Mouse (Mus musculus) G1E-ER4 (cell line): Measurements from ENCODE around the gene St3gal5. TPM values are rescaled to one million over a fixed set of nuclear protein-coding genes. Genes with fewer than 3 reads are reported as not detected.

Experiments
- GATA1 ChIP-seq: IDR thresholded peaks from one replicate; pipeline ENCODE4 v1.8.0; 2012; ENCODE audit warnings: low read length, inconsistent platforms
- polyA plus RNA-seq: library from polyadenylated mRNA; stranded (reverse); fragments of >175 nt; gene quantifications from 2 replicates; pipeline ENCODE4 v1.2.3, GENCODE M21; 2012

Gene St3gal5
- polyA plus RNA-seq, 1 experiment: 62.0 TPM

DNA sequence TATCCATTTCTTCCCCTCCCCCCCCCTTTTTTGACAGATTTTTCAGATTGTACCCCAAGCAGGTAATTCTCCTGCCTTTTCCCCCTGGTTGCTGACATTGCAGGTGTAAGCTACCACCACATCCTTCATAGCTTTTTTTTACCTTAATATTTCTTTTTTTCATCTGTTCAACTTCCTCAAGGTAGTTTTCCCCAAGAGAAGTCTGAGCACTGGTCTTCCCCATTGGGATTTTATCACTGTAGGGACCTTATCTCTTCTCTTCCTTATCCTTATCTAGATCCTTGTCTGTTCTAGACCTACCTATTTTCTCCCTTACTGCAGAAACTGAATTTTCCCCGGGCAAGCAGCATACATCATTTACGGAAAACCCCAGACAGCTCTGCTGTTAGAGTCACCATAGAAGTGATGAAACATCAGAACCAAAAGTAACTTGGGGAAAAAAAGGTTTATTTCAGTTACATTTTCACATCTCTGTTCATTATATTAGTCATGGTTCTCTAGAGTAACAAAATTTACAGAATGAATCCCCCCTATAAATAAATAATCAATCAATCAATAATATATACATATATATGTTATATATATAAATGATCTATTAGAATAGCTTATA is 15.8 kb downstream of the St3gal5 start:
- TF ChIP-seq GATA1: no peak

DNA sequence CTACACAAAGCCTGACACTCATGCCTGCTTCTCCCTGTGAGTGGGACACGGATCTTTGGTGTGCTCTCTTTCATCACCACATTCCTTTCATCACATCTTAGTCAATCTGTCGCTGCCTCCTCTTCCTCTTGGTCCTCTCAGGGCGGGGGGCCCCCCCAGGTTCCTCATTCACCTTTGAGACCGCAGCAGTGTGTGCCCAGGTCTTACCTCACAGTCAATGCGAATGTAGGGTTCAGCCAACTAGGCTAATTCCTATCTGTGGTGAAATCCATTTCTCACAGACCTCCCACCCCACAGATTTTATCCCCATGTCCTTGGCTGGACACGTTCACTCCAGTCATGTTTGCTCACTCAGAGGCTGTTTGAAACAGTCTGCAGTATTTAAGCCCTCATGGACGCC is 17.5 kb downstream of the St3gal5 start:
- TF ChIP-seq GATA1: no peak

DNA sequence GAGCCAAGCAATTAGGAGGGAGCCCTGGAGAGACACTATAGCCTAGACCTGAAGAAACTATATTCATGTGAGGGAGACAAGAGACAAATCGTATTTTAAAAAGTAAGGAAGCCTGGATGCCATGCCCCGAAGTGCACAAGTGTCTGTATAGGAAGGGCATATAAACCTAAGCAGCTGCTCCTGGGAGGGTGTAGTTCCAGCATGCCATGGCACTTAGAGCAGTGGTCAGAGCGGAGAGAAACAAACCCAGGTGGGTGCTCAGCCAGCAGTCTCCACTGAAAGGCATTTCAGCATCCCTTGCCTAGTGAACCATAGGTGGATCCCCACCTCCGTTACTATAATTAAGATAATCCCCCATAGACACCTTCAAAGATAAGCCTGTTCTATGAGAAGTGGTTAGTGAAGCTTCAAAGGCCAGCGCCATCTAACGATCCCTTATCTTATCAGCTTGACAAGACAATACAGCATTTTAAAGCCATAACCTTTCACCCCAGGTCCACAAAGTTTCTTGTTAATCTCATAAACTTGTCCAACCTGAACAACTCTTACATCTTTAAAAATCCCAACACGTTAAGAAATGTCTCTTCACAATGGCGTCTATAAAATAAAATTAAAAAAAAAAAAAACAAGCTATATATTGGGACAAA is 20.1 kb downstream of the St3gal5 start:
- no peak for TF ChIP-seq GATA1

DNA sequence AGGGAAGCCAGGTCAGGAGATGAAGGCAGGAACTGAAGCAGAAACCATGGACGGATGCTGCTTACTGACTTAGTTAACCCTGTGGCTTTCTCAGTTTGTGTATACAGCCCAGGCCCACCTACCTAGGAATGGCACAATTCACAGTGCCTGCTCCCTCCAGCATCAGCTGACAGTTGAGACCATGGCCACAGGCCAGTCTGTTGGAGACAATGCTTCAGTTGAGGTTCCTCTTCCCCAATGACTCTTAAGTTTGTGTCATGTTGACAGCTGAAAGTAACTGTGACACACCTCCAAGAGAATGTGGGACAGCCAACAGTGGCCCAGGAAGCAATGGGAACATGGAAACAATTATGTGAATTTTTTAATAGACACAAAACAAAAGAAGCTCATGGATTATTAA is 22.5 kb downstream of the St3gal5 start:
- TF ChIP-seq GATA1: no peak

DNA sequence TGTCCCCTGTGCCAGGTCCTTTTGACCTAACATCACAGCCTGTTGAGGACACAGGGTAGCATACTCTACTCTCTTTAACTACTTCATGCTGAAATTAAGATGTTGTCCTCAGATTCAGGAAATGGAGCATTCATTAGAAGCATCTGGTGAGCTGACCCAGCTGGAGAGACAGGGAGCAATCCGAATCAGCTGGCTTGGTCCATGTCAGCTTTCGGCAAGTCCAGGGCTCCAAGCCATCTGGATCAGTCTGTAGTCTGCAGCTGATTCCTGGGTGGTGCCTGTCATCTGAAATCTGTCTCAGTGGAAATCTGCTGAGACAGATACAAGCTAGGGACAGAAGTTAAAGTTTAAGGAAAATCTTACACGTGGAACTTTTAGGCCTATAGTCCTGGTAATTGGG is 23.9 kb downstream of the St3gal5 start:
- no peak for TF ChIP-seq GATA1

DNA sequence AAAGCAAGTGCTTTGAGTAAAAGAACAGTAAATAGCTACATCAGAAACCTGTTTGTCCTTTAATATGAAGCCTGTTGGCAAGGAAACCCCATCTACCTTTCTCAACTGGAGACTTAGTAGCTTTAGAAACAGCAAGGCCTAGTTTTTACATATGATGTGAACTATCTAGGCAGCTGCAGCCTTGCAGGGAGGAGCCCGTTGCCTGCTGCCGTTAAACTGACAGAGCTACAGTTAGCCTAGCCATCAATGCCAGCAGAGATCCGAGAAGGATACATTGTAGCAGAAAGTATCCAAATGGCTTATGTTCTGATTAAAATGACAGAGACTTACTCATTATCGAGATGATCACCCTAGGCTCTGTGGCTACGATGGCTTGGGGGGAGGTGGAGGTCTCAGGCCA is 25.1 kb downstream of the St3gal5 start:
- no peak for TF ChIP-seq GATA1

DNA sequence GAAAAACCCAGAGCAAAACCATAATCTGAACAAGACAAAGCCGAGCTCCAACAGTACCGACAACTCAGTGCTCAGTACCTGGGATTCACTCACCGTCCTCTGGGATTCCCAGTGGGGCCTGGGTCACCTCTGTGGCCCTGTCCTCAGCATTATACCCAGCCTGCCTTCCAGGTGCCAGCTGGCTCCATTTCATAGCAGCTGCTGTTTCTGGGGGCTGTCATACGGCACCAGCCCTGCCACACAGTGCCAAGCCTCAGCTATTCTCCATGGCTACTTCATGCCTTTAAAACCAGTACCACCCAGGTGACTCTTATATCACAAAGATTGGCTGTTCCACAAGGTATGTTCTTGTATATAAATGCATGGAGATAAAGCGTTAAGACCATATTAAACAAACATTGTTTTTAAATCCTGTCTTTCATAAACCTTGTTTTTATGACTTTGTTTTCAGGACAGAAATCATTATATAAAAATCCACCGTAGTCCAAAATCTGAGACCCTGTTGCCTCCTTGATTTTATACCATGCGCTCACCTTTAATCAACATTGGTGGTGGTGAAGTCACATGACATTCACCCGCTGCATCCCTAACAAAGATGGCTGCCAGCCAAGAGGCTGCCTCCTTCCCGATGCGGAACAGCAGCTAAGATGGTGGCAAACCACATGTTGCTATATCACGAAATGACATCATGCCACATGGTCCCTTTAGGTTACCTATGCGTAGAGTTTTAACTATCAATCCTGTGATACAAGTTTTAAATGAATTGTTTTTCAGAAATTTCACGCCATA is 27.1 kb downstream of the St3gal5 start:
- TF ChIP-seq GATA1: no peak

DNA sequence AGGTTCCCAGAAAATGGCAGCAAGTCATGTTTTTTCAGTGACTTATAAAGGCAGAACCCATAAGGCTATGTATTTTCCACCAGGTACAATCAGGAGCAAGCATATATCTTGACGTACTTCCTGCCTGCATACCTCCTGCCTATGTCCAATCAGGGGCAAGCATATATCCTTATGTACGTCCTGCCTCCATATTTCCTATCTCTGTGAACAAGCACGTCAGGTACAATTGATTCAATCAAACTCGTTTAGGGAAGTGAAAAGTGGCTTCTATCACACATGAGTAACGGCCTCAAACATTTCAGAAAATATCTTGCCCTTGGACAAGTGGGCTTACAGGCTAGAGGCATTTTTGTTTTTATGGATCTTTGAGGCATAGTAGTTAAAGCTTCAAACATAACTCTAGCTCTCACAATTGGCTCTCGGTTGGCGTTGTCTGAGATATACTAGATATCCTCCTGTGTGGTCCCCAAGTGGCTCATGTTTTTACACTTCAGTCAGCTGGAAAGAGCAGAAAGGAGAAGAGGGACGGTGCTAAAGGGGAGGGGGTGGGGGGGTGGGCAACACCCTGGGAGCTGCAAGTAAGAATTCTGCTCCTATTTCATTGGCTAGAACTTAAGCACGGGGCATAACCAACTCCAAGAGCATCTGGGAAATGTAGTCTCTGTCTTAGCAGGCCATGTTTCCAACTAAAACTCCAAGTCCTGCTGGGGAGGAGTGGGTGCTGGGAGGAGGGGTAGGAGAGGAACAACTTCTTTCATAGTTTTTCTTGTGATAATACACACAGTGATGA is 28.9 kb downstream of the St3gal5 start:
- no peak for TF ChIP-seq GATA1

DNA sequence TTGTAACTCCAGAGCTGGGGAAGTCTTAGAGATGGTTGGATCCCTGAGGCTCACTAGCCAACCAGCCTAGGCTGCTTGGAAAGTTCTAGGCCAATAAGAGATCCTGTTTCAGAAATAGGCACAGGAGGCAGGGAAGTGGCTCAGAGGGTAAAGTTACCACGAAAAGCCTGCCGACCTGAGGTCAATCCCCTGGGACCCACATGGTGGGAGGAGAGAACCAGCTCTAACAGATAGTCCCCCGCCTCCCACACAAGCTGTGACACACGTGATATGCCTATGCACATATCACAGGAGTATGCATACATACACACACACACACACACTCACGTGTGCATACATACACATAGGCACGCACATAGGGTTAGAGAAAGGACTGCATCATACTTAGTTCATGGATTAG is 32.7 kb downstream of the St3gal5 start:
- no peak for TF ChIP-seq GATA1

DNA sequence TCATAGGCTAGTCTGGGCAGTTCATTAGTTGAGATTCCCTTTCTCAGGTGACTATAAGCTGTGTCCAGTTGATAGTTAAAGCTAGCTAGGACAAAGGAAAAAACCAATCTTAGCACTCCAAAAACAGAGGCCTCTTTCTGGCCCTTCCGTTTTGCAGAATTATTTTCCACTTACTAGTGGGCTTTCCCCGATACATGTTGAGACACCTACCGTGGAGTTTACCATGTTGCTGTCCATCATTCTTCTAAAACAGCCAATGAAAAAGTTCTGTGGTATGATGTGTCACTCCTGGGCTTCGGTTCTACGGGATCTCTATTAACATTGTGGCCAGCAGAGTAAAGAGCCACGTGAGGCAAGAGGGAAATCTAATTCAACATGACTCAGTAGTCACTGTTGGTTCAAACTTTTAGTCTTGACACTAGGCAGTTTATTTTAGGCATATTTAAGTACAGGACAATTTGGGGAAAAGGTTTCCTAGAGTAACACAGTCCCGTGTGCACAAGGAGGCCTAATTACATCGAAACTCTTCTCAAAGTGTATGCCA is 35.4 kb downstream of the St3gal5 start:
- TF ChIP-seq GATA1: no peak

DNA sequence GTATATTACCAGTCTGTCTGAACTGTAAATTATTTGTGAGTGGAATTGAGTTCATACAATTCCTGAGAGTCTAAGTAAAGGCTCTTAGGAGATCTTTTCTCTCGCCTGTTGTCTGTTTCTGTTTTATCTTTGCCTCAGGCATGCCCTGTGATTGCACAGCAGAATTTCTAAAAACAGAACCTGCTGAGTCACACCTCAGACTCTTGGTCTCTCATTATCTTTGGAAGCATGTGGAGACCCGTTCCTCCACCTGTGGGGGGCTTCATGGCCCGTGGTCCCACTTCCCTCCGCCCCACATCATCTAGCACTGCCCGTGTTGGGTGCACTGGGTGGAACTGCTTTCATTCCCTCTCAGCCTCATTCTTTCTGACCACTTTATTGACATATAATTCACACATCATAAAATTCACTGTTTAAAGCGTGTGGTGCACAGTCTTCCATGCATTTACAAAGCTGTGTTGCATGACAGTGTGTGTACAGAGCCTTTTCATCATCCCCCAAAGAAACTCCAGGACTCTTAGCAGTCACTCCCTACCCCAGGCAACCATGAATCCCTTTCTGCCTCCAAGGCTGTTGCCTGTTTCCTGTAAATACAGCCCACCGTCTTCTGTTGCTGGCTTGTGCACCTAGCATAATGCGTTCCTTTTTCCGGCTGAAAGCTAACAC is 37.6 kb downstream of the St3gal5 start:
- TF ChIP-seq GATA1: peak; percentile 37

DNA sequence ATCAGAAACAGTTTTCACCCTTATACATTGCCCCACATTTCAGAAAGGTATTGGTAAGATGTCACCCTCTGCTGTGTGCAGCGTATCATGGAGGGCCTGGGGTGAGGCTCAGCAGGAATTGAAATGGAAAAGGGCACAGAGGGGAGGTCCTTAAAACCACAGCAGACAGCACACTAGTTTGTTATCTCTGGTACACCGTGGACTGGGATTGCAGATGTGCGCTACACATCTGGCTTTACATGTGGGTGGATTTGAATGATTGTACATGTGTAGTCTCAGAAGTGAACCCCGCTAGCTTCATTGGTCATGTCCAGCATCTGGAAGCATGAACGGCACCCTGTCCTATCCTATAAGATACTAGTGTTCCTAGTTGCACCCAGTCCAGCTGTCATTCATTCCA is 38.6 kb downstream of the St3gal5 start:
- peak; percentile 52 for TF ChIP-seq GATA1

DNA sequence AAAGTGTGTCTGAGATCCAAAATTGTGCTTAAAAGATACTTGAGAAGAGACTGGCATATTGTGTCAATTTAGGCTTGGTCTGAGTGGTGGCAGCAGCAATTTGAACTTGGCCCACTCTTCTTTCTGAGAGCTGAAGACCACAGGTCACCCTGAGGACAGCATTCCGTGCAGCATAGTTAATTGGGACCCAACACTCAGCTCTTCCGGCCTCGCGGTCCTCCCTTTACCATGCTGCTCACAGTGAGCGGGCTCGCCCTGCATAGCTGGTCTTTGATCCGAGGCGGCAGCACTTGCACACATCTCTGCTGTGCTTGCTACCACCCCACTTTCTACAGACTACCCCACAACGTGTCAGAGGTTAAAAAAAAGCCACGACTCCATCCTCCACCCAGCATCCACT is 39.2 kb downstream of the St3gal5 start:
- no peak for TF ChIP-seq GATA1

DNA sequence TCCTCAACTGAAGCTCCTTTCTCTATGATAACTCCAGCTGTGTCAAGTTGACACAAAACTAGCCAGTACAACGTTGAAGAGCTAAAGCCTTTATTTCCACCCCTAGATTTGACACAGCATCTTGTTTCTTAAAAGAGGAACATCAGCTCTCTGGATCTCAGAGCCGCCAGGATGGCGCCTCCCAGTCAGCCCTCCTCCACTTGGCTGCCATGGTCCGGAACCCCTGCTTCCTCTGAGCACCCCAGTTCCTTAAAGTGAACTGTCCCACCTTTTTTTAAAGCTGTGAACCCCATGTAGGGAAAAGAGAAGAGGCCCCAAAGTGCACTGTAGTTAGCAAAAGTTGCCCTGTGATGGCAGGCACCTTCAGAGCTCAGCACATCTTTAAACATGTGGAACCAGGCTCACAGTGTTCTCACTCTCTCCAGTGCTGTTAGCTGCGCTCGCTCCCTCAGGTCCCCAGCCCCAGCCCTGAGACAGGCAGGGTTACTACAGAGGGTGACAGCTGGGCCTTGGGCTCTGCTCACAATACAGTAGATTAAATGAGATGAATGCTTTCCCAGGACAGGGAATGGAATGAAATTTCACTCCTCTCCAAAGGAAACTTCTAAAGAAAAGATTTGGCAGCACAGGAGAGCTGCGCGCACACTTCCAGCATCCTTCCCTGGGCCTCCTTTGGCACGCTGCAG is 42.3 kb downstream of the St3gal5 start:
- TF ChIP-seq GATA1: no peak

DNA sequence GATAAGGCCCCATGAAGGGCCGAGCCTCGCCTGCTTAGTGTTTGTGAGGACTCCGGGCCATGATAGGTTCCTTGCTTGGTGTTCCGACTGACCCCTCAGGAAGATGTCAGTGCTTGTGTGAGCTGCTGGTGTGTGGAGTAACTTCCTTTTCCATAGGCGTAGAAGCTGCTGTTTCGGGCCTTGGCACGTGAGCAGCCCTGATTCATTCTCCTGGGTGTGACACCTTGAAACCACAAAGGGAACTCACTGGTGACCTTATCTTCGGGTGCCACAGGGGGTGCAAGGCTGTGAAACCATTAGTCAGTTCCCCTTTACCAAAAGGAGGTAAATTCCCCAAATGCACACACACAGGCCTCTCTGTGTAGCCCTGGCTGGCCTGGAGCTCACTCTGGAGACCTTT is 43.0 kb downstream of the St3gal5 start:
- no peak for TF ChIP-seq GATA1
